Mouse (Mus musculus) common myeloid progenitor, adult 5-6 weeks (primary cell): ENCODE measurements around the gene Gm5136. TPM values are rescaled to one million over a fixed set of nuclear protein-coding genes. Genes with fewer than 3 reads are reported as not detected.

Source experiments
- ATAC-seq: replicated peaks from 2 replicates; pipeline ENCODE4 v1.8.0; 2016; ENCODE audit warnings: low read depth, mild to moderate bottlenecking, moderate TSS enrichment, inconsistent platforms; ENCODE audit not compliant: poor library complexity, severe bottlenecking
- total RNA-seq: library from RNA; stranded (forward); fragments of 200-1000, 187-1606 nt; gene quantifications from 2 replicates; pipeline ENCODE4 v1.2.3, GENCODE M21; 2017

Gm5136 gene
- total RNA-seq, result not detected in 2 replicates

DNA sequence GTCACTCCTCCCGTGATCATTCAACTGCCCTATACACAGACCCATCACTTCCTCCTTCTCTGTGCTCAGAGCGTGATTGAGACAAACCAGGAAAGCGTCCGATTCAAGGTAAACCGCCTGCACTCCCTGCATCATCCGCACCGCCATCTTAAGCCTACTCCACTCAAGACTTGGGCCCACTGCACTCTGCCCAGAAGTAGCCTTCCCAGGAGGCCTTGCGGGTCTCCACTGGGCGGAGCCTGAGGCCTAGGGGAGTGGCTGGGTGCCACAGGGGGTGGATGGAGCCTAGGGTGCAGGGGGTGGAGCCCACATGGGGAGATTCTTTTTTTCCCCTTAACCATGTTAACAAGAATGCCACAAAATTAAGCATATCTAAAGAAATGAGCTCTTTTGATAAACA lies at the start of gene Gm5136:
Gene Gm5136 (minus strand): TSS at position 215 of the 400 bp plus-strand sequence.
- no peak for ATAC-seq

GRCm38 (mm10) chr10:108743759-108744158 lies 43.8 kb upstream of the Gm5136 start:
- no peak for ATAC-seq

GRCm38 (mm10) chr10:108733982-108734381 lies 34.0 kb upstream of the Gm5136 start:
- ATAC-seq, result no peak

GRCm38 (mm10) chr10:108728961-108729360 lies 29.0 kb upstream of the Gm5136 start:
- ATAC-seq, result no peak

- no peak for ATAC-seq
Observed at GRCm38 (mm10) chr10:108726391-108726790, 26.4 kb upstream of the Gm5136 start.

DNA sequence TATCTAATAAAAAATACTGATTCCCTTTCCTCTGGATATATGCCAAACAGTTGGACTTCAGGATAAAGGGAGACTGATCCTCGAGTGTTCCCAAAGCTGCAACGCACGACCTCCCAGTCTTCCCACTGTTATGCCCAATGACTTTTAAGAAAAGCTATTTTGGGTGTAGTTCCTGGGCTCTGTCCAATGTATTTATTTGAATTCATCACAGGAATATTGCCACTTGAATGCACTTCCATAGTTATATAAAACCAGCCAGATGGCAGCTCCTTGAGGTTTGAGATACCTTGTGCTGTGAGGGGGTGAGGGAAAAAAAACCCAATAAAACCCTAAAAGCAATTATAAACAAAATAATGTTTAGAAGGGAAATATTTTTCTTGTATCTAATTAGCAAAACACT lies 24.9 kb upstream of the Gm5136 start:
- ATAC-seq, result no peak

- ATAC-seq, result no peak
Observed at GRCm38 (mm10) chr10:108710514-108710913, 10.6 kb upstream of the Gm5136 start.

DNA sequence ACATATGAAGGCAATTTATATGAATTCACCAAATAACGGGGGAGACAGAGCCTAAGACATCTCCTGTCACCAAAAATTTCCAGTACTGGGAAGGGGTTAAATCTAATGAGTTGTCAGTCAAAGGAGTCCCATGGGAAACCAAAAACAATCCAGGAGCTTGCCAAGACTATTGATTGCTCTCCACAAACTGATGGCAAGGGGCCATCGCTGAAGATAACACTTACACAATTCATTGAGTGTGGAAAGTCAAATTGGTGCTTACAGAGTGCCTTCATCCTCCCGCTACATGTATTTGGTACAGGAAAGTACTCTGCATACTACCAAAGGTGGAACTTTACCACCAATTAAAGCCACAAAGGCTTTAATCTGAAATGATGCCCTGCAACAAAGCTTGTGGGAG lies 5.7 kb upstream of the Gm5136 start:
- no peak for ATAC-seq

DNA sequence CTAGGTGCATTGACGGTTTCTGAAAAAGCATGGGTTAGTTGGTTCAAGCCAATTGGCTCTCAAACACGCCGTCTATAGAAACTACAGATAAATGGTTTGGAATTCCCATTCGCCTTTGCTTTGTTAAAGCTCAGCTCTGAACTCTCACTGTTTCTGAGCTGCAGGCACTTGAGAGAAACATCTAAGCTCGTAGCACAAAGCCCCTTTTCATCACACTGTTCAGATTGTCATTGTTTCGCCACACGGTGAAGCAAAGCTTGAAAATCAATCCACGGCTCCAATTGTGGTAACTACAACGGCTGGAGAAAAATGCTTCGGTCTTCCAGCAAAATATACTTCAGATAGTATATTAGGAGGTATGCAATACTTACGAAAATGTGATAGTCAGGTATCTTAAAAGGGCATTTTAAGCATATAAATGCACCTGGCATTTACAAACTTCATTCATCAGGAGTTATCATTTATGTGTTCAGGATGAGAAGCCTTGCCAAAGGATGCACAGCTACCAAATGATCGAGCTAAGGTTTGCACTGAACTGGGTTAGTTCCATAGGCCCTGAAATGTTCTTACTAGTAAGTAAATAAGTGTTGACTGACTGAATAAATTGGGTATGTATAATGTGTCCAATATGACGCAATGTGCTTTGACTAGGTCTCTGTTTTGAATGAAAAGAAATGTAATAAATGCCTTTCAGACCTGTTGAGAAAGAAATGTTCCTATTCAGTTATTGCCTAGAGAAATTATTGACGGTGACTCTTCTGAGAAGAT lies 1.6 kb upstream of the Gm5136 start:
- ATAC-seq, result no peak

DNA sequence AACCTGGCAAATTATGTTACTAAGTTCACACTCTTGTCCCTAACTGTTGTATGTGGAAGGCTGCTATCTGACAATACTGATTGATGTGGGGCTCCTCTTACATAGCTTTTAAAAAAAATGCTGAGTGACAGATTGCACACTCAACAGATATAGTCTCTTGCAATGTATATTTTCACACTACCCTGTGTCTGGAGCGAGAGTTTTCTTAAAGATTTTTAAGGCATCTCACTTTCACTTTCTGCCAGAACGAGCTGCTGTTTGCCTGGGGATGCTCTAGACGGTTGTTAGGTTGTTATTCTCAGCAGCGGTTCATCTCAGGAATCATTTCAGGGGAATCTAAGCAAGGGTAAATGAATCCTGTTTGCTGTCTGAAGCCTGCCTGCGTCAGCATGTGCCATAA lies 2.9 kb downstream of the Gm5136 start:
- no peak for ATAC-seq

DNA sequence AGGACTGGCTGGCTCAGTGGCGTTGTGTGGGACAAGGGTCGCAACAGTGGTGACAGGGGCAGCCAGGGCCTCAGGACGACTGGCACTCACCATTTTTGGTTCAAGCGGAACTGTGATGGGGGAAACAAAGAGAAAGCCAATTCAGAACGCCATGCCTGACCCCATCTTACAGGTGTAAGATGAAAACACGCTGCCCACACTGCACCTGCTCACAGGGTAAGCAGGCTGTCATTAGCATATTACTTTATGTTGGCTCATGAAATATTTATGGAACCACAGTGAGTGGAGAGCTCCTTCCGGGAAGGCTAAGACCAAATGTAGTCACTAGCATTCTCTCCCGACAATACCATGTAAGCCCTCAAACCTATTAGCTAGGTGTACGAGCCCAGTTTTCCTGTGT lies 9.0 kb downstream of the Gm5136 start:
- no peak for ATAC-seq

- no peak for ATAC-seq
Observed at GRCm38 (mm10) chr10:108686696-108687095, 13.3 kb downstream of the Gm5136 start.

- no peak for ATAC-seq
Observed at GRCm38 (mm10) chr10:108679675-108680390, 20.1 kb downstream of the Gm5136 start.

GRCm38 (mm10) chr10:108677053-108677452 lies 22.9 kb downstream of the Gm5136 start:
- no peak for ATAC-seq

- no peak for ATAC-seq
Observed at GRCm38 (mm10) chr10:108668944-108669343, 31.0 kb downstream of the Gm5136 start.

DNA sequence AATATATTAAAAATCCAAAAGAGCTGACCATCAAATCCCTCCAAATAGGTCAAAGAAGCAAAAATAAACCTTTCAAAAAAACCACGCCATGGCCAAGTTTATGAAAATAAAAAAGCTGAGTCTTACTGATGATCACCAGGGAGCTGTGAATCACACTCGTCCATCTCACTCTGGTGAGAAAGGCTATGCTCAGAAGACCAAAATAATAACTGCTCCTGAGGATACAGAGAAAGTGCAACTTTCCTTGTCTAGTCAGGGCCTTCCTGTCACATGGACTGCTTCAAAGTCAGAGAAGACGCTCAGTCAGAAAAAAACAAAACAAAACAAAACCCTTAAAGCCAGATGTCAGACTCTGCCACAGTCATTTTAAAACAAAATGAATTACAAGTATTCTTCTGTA lies 39.7 kb downstream of the Gm5136 start:
- no peak for ATAC-seq

DNA sequence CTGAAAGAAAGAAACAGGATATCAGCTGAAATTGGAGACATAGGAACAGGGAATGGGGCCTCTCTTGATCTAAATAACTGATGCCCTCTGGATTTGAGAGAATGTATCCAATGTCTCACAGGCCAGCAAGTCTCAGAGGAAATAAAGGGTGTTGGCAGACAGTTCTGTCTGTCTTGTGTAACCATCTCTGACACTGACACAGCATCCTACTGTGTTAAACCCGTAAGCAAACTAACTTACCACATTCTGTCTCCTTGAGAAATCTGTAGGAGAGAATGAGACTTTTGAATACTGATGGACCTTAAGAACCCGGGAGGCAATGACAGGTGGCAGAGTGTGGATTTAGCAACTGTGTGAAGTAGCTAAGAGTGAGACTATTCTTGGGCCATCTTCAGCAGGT lies 41.7 kb downstream of the Gm5136 start:
- ATAC-seq, result no peak

- no peak for ATAC-seq
Observed at GRCm38 (mm10) chr10:108657669-108658068, 42.3 kb downstream of the Gm5136 start.

DNA sequence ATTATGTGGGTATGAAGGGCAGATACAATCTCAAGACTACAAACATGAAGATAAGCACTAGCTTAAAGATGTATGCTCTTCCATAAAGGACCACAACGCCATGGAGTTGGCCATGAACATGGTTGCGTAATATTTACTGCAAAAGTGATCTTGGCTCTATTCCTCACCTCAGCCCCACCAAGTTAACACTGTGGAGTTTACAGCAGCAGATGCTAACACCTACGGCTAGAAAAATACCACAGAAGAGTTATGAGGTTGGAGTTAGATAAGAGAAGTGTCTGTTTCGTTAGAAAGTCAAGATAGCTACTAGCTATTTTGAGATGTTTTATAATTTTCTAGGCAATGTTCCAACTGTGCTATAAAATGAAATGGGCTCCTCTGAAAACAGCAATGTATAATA lies 43.1 kb downstream of the Gm5136 start:
- ATAC-seq, result no peak

- no peak for ATAC-seq
Observed at GRCm38 (mm10) chr10:108655074-108655473, 44.9 kb downstream of the Gm5136 start.

GRCm38 (mm10) chr10:108652831-108653230 lies 47.1 kb downstream of the Gm5136 start:
- no peak for ATAC-seq

DNA sequence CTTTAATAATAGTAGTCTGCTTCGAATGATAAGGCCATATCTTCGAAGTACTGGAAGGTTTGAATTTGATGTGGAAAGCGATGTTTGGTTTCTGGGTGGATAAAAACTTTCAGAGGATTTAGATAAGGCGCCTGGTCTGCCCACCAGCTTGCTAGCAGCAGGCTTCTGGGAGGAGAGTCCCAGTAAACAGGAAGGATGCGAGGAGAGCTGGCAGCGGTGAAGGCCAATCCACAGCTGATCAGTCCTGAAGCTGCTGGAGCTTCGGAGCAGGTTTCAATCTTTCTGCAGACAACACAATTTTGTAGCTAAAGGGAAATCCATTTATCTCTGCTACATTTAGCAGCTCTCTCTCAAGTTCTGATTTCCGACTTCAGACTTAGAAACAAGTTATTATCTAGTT lies 47.9 kb downstream of the Gm5136 start:
- no peak for ATAC-seq
